Mouse (Mus musculus): ENCODE data around the gene Chd8.

Chd8 gene

GRCm38 (mm10) chr14:52244041-52244689 is 13.4 kb downstream of the Chd8 start:
- no peak for TF ChIP-seq GATA4 (IDR thresholded peaks at IDR 0.05; ENCODE audit: insufficient replicate concordance, low read length)

- no peak for TF ChIP-seq GATA4 (IDR thresholded peaks at IDR 0.05; ENCODE audit: insufficient replicate concordance, low read length)
These were observed 21.4 kb downstream of the Chd8 start for GRCm38 (mm10) chr14:52236216-52236615.

GRCm38 (mm10) chr14:52235165-52235564 is 22.4 kb downstream of the Chd8 start:
- no peak for TF ChIP-seq GATA4 (IDR thresholded peaks at IDR 0.05; ENCODE audit: insufficient replicate concordance, low read length)

DNA sequence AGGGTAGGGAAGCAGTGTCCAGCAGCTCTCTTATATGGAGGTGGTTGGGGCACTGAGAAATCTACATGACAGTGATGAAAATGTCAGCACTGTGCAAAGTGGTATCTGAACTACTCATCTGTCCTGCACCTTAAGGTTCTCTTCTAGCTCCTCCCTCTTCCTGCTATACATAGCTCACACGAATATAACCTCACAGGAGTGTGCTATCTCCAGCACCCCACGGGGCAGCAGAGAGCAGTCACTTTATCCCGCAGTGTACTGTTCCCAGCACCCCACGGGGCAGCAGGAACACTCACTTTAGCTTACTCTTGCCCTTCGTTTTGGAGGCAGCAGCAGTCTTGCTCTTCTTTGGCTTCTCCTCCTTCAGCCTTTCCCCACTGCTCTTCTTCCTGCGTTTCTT is 25.3 kb downstream of the Chd8 start:
- TF ChIP-seq GATA4 (IDR thresholded peaks at IDR 0.05; ENCODE audit: insufficient replicate concordance, low read length): no peak

DNA sequence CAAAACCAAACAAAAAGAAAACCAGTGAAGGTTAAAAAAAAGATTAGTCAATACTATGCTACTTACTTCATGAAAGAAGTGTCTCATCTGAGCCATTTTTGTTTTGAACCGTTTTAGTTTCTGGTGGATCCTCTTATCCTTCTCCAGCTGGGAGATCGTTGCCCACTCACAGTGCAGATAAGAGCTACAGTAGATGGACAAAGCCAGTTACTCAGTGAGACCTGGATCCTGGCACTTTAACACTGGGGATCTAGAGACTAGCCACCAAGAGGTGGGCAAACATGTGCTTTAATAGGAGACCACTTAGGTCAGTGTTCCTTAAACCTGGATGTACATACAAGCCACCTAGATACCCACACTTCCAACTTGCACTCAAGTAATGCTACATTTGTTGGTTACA is 31.6 kb downstream of the Chd8 start:
- TF ChIP-seq GATA4 (IDR thresholded peaks at IDR 0.05; ENCODE audit: insufficient replicate concordance, low read length): no peak

DNA sequence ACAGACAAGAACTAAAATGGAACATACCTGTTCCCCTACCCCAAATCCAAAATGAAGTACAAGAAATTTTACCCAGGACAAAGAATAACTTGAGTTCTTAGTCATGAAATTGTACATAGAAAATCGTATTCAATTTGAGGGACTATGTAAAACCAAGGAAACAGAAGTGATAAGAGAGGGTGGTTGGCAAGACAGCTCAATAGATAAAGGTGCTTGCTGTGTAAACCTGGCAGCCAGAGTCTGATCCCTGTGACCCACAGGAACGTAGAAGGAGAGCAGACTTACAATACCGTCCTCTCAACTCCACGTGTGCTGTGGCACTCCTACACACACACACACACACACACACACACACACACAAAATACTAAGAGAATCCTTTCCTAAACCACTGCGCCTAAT is 40.3 kb downstream of the Chd8 start:
- TF ChIP-seq GATA4 (IDR thresholded peaks at IDR 0.05; ENCODE audit: insufficient replicate concordance, low read length): no peak

DNA sequence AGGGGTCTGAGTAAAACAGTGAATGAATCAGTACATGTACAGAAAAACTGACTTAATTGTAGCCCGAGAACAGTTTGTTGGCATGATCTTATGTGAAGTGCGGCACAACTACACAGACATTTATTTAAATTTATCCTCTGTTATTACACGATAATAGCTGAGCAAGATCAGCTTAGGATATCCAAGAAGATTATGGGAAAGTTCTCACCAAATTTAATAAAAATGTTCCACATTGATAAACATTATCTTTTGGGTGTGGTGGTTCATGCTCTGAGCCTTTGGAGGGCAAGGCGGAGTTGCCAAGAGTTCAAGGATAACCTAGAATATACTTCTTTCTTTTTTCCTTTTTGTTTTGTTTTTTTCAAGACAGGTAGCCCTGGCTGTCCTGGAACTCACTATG is 58.2 kb downstream of the Chd8 start:
- no peak for TF ChIP-seq GATA4 (IDR thresholded peaks at IDR 0.05; ENCODE audit: insufficient replicate concordance, low read length)

GRCm38 (mm10) chr14:52198141-52198540 is 59.4 kb downstream of the Chd8 start:
- no peak for TF ChIP-seq GATA4 (IDR thresholded peaks at IDR 0.05; ENCODE audit: insufficient replicate concordance, low read length)

DNA sequence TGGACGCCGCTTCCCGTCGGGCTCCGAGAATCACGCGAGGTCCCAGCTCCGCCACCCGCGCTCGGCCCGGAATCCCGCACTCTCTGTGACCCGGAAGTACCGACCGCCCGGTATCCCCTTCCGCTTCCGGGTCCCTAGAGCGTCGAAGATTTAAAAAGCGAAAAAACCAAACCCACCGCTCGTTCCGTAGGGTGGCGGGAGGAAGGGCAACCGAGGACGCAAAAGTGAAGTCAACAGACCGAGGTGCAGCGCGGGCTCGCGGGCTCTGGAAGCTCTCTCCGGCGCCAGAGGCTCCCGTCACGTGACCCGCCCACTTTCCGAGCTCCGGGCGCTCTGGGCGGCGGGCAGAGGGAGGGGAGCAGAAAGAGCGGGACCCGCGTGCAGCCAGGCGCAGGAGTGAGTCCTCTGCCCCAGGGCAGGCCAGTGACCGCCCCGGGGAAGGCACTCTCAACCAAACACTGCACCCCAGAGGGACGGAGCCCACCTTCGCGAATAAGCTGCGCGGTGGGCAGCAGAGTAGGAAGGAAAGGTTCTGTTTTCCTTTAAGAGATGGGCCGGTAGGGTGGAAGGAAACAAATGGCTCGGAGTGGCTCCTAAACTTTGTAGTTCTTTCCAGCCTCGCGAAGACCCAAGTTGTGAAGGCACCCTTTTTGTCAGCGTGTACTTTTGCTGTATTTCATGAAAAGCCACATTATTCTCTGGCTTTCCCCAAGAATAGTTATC is 60.3 kb downstream of the Chd8 start, which contains the start of gene Supt16:
Gene Supt16 (minus strand): TSS at position 261 of the 723 bp plus-strand sequence.
- TF ChIP-seq GATA4 (IDR thresholded peaks at IDR 0.05; ENCODE audit: insufficient replicate concordance, low read length): no peak

GRCm38 (mm10) chr14:52196230-52197155 is 61.1 kb downstream of the Chd8 start:
- TF ChIP-seq GATA4 (IDR thresholded peaks at IDR 0.05; ENCODE audit: insufficient replicate concordance, low read length): no peak

GRCm38 (mm10) chr14:52195691-52196090 is 61.9 kb downstream of the Chd8 start:
- no peak for TF ChIP-seq GATA4 (IDR thresholded peaks at IDR 0.05; ENCODE audit: insufficient replicate concordance, low read length)

GRCm38 (mm10) chr14:52190740-52191359 is 66.7 kb downstream of the Chd8 start:
- TF ChIP-seq GATA4 (IDR thresholded peaks at IDR 0.05; ENCODE audit: insufficient replicate concordance, low read length): no peak

- TF ChIP-seq GATA4 (IDR thresholded peaks at IDR 0.05; ENCODE audit: insufficient replicate concordance, low read length): no peak
These were observed 68.1 kb downstream of the Chd8 start for GRCm38 (mm10) chr14:52189519-52189918.

DNA sequence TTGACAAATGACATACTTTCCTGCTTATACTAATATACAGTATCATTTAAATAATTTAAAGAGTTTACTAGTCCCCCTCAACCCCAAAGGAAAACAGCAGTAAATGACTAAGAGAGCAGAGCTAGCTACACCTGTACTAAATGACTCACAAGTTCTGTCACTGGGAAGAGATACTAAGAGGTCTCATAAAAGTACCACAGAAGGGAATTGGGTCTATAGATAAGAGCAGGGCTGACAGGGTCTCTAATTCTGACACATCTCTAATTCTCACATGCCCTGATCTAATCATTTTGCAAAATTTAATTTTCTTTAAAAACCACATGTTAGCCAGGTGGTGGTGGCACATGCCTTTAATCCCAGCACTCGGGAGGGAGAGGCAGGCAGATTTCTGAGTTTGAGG is 68.8 kb downstream of the Chd8 start:
- no peak for TF ChIP-seq GATA4 (IDR thresholded peaks at IDR 0.05; ENCODE audit: insufficient replicate concordance, low read length)

DNA sequence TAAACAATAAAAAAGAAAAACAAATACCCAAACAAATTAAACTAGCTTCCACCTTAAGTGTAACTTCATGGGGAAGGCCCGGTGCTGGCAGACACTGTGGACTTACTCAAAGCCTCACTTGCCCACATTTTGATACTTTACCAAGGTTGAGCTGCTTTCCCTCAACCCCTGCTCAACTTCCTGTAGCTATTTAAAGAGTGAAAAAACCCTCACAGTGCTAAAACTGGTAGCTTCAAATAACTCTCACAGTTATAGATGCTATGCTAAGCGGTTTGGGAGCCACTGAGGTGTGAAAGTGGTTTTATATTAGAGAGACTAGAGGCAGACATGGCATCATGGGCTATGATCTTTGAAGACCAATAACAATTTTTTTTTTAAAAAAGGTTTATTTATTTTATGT is 91.0 kb downstream of the Chd8 start:
- no peak for TF ChIP-seq GATA4 (IDR thresholded peaks at IDR 0.05; ENCODE audit: insufficient replicate concordance, low read length)

Data from liver, adult (tissue).